Mouse (Mus musculus): ENCODE data around the gene Smu1.

DNA sequence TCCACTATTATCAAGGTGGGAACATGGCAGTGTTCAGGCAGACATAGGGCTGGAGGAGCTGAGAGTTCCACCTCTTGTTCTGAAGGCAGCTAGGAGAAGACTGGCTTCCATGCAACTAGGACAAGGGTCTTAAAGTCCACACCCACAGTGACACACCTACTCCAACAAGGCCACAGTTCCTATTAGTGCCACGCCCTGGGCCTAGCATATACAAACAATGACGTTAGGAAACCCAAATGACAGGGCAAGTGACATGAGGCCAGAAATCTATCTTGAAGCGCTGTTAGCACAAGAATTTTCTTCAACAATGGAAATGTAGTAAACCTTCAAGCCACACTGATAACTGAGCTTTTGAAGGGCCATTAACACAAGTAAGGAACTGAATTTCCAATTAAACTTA lies 55.9 kb downstream of the Smu1 start:
- TF ChIP-seq CTCF (IDR thresholded peaks at IDR 0.05; ENCODE audit: low read depth, low read length) (no peak), POLR2A (IDR thresholded peaks at IDR 0.05; ENCODE audit: borderline replicate concordance, low read depth, low read length) (no peak)
